Mouse (Mus musculus) midbrain, embryonic 11.5 days (tissue): ENCODE measurements around the gene Milr1. TPM values are rescaled to one million over a fixed set of nuclear protein-coding genes. Genes with fewer than 3 reads are reported as not detected.
"Not testable (repeated sequence)": the region's sequence is repeated elsewhere in the genome, so short reads cannot be mapped to it uniquely, and the experiment has no call there.

Experiments used
- ATAC-seq: fragments of 200-750 bp; cut with Nextera tagmentation; 2 replicates; pipeline ENCODE4 v1.8.0; 2017; ENCODE audit warnings: moderate TSS enrichment, moderate library complexity; ENCODE audit not compliant: low FRiP score
- DNase-seq: peaks from one replicate; pipeline ENCODE4 v3.0.0; 2015; ENCODE audit warnings: low spot score; ENCODE audit errors: missing footprints
- H3K27ac ChIP-seq: fragments of 300-500 bp; sonication (generic); 2 replicates; pipeline ENCODE4 v1.5.1; 2014; ENCODE audit warnings: low read depth, low read length
- H3K27me3 ChIP-seq: fragments of 300-500 bp; sonication (generic); 2 replicates; pipeline ENCODE4 v1.6.1; 2014; ENCODE audit warnings: mild to moderate bottlenecking, low read length, moderate library complexity, mixed read lengths; ENCODE audit not compliant: control insufficient read depth, insufficient read depth
- H3K36me3 ChIP-seq: fragments of 300-500 bp; sonication (generic); 2 replicates; pipeline ENCODE4 v1.6.1; 2014; ENCODE audit warnings: mild to moderate bottlenecking, low read length, moderate library complexity, mixed read lengths; ENCODE audit not compliant: control insufficient read depth, insufficient read depth
- H3K4me1 ChIP-seq: fragments of 300-500 bp; sonication (generic); 2 replicates; pipeline ENCODE4 v1.6.1; 2014; ENCODE audit warnings: low read length; ENCODE audit not compliant: control insufficient read depth, insufficient read depth
- H3K4me2 ChIP-seq: fragments of 300-500 bp; sonication (generic); 2 replicates; pipeline ENCODE4 v1.6.1; 2014; ENCODE audit warnings: mild to moderate bottlenecking, moderate library complexity
- H3K4me3 ChIP-seq: fragments of 300-500 bp; sonication (generic); 2 replicates; pipeline ENCODE4 v1.5.1; 2014; ENCODE audit warnings: low read depth, low read length
- H3K9ac ChIP-seq: fragments of 300-500 bp; sonication (generic); 2 replicates; pipeline ENCODE4 v1.6.1; 2014; ENCODE audit warnings: low read length
- H3K9me3 ChIP-seq: fragments of 300-500 bp; sonication (generic); 2 replicates; pipeline ENCODE4 v1.6.1; 2016; ENCODE audit warnings: low read length; ENCODE audit not compliant: control insufficient read depth
- WGBS: fragments of 180-500 bp; shearing (Covaris S2); extraction: QIAGEN DNeasy Blood & Tissue Kit; methylation state at CpG from one replicate; pipeline ENCODE4 v1.1.7; 2014; 5-methylcytosine and 5-hydroxymethylcytosine counted together
- polyA plus RNA-seq: library from polyadenylated mRNA; unstranded; fragments of >200 nt; fragmentation: Nextera tagmentation; extraction: Ambion mirVana; gene quantifications from 2 replicates; pipeline ENCODE4 v1.2.1, GENCODE M21; 2014

The Milr1 gene
- polyA plus RNA-seq, 1 experiment from 2014 or later = 0.68 TPM

DNA sequence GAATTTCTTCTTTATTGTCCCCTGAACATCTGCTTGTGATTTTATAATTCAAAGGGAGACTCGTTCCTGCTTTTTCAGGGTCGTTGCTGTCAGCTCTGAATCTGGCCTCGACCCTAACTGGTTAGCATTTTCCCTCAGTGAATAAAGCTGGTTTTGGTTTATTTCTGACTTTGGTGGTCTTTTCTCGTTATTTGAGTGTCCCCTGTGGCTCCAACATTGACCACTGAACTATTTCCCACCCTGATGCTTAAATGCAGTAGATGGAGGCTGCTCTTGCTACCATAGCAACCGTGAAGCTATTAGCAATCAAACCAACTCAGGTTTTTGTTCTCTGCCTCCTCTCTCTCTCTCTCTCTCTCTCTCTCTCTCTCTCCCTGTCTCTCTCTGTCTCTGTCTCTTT is 23.1 kb upstream of the Milr1 start:
- 51% methylated on average over 5 of the region's 5 CpGs for WGBS
- no peaks in the 10 kb centered on the region for H3K36me3 ChIP-seq
- no peak overlapping the region for H3K4me2 ChIP-seq
- no peaks in the 10 kb centered on the region for H3K9me3 ChIP-seq
- no peak for ATAC-seq
- H3K27me3 ChIP-seq = no peaks in the 10 kb centered on the region
- H3K27ac ChIP-seq = no peak overlapping the region
- no peak overlapping the region for H3K4me3 ChIP-seq
- H3K4me1 ChIP-seq = no peaks in the 10 kb centered on the region; the same call in 1 of the 2 replicates
- peak; percentile 64 for DNase-seq
- no peak overlapping the region for H3K9ac ChIP-seq

DNA sequence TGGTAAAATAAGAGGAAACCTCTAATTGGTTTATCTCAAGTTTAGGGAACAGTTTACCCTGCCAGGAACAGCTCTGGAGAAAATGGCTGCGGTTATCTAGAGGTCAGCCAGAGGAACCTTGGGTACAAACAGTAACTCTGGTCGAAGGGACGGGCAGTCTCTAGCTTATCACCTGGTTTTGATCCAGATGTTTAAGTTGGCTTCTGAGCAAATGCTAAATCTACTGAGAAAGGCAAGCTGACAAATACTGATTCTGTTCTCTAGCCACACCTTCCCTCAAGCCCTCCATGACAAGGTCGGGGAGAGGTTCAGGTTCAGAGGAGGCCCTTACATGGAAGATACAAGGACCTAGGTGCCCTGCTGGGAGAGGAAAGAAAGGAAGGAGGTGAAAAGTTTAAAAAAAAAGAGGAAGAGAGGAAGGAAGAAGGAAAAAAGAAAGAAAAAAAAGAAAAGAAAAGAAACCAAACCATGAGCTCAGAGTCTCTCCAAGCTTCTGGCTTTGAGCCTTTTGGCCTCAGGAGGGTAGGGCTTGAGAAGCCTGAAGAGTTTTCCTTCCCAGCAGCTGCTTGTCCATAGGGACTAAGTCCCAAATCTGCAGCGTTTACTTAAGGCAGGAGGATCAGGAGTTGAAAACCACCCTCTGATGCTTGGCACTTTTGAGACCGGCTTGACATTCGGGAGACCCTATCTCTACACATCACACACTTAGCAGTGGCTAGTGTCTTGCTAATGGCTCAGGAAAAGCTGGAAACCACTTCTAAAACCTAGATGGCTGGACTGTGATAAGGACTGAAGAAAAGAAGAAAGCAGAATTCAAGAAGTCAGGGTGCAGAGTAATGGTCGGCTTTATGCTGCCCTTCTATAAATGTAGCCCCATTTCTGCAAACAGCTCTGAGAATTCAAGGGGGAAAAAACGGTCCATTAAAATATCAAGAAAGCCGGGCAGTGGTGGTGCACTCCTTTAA is 22.3 kb upstream of the Milr1 start:
- DNase-seq = peak; percentile 78
- no peak overlapping the region for H3K27ac ChIP-seq

DNA sequence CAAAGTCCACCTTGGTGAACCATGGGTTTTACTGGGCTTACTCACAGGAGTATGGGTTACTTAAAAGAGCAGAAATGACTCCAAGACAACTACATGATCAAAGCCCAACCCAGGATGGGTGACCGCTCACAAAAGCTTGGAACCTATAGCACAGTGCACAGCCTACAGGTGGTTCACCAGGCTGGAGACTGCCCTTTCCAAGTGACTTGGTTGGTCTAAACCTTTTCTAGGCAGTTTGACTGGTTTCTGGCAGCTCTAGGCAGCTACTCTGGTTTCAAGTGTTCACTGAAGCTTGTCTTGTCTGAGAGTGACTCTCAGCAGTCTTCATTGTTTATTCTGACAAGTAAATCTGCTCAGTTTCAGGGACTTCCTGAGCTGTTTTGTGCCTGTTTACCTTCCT is 21.4 kb upstream of the Milr1 start:
- Histone ChIP-seq H3K9ac (no peak overlapping the region), H3K4me1 (no peaks in the 10 kb centered on the region; the same call in 1 of the 2 replicates), H3K4me2 (no peak overlapping the region), H3K36me3 (no peaks in the 10 kb centered on the region), H3K9me3 (no peaks in the 10 kb centered on the region), H3K27me3 (no peaks in the 10 kb centered on the region), H3K4me3 (no peak overlapping the region), H3K27ac (no peak overlapping the region)
- DNase-seq (peak; percentile 77), ATAC-seq (no peak)
- 96% methylated on average over 1 of the region's 1 CpGs for WGBS

More for the DNA sequence above, 22.3 kb upstream of the Milr1 start:
- no peak for ATAC-seq
- no peak overlapping the region for H3K4me3 ChIP-seq
- H3K4me2 ChIP-seq = no peak overlapping the region
- no peaks in the 10 kb centered on the region for H3K9me3 ChIP-seq
- WGBS = 85% methylated on average over 10 of the region's 10 CpGs
- H3K36me3 ChIP-seq = no peaks in the 10 kb centered on the region
- H3K4me1 ChIP-seq = no peaks in the 10 kb centered on the region; the same call in 1 of the 2 replicates
- no peaks in the 10 kb centered on the region for H3K27me3 ChIP-seq
- no peak overlapping the region for H3K9ac ChIP-seq

- Histone ChIP-seq H3K9me3 (no peaks in the 10 kb centered on the region), H3K4me2 (no peak overlapping the region), H3K27me3 (no peaks in the 10 kb centered on the region), H3K27ac (no peak overlapping the region), H3K9ac (no peak overlapping the region), H3K36me3 (no peaks in the 10 kb centered on the region), H3K4me3 (no peak overlapping the region), H3K4me1 (no peaks in the 10 kb centered on the region; the same call in 1 of the 2 replicates)
- ATAC-seq (no peak), DNase-seq (peak; percentile 17)
- 88% methylated on average over 4 of the region's 4 CpGs for WGBS
These were observed 20.3 kb upstream of the Milr1 start for GRCm38 (mm10) chr11:106730714-106731113.

DNA sequence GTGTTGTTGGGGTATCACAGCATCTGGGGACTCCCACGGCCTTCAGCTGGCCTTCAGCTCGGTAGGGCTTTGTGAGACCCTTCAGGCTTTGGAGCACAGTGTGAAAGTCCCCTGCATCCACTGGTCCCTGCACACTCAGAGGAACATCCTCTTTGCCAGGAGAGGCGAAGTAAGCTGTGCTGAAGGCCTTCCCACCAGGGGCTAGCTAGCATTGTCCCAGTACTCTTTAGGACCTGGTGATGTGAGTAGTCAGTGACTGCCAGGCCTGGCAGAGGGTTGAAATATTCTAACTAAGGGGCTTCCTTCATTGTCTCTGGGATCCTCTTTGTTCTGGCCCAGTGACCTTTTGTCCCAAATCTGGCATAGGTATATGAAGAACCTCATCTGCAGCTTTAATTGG is 14.4 kb upstream of the Milr1 start:
- WGBS = 19% methylated on average over 3 of the region's 3 CpGs
- H3K4me2 ChIP-seq = no peak overlapping the region; the same call in 1 of the 2 replicates
- DNase-seq (peak; percentile 90), ATAC-seq (no peak)
- peak overlapping the region; percentile 47 for H3K9ac ChIP-seq
- peaks cover 14% of the 10 kb centered on the region for H3K4me1 ChIP-seq
- H3K4me3 ChIP-seq = no peak overlapping the region
- peak overlapping the region; percentile 50; the same call in 1 of the 2 replicates for H3K27ac ChIP-seq
- H3K36me3 ChIP-seq = no peaks in the 10 kb centered on the region
- H3K27me3 ChIP-seq = no peaks in the 10 kb centered on the region
- no peaks in the 10 kb centered on the region for H3K9me3 ChIP-seq

- Histone ChIP-seq H3K27me3 (no peaks in the 10 kb centered on the region), H3K36me3 (no peaks in the 10 kb centered on the region), H3K27ac (peak overlapping the region; percentile 50; the same call in 1 of the 2 replicates), H3K9ac (peak overlapping the region; percentile 47), H3K4me1 (peaks cover 14% of the 10 kb centered on the region), H3K4me3 (no peak overlapping the region), H3K9me3 (no peaks in the 10 kb centered on the region), H3K4me2 (peak overlapping the region; percentile 23)
- WGBS = 8% methylated on average over 12 of the region's 12 CpGs
- peak; percentile 62; the same call in 1 of the 2 replicates for ATAC-seq
- DNase-seq = peak; percentile 90
These were observed 13.8 kb upstream of the Milr1 start for GRCm38 (mm10) chr11:106737178-106737621.

DNA sequence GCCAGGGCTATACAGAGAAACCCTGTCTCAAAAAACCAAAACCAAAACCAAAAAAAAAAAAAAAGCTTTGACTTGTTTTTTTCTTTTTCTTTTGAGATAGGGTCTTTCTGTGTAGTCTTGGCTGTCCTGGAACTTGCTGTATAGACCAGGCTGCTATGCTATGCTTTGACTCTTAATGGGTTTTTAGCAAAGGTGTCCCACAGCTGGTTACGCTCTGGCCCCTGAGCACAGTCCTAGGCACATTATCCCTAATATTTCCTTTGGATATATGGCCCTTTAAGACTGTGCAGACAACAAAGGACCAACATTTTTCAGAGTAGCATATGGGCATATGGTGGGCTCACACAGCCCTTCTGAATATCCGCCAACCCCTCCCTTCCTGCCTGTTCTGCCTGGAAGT is 11.9 kb upstream of the Milr1 start:
- no peak overlapping the region for H3K4me3 ChIP-seq
- no peak overlapping the region for H3K27ac ChIP-seq
- H3K4me2 ChIP-seq = no peak overlapping the region
- WGBS = 89% methylated on average over 2 of the region's 2 CpGs
- H3K27me3 ChIP-seq = no peaks in the 10 kb centered on the region
- H3K9ac ChIP-seq = no peak overlapping the region
- DNase-seq (peak; percentile 73), ATAC-seq (no peak)
- H3K4me1 ChIP-seq = peaks cover 14% of the 10 kb centered on the region
- no peaks in the 10 kb centered on the region for H3K9me3 ChIP-seq
- no peaks in the 10 kb centered on the region for H3K36me3 ChIP-seq

DNA sequence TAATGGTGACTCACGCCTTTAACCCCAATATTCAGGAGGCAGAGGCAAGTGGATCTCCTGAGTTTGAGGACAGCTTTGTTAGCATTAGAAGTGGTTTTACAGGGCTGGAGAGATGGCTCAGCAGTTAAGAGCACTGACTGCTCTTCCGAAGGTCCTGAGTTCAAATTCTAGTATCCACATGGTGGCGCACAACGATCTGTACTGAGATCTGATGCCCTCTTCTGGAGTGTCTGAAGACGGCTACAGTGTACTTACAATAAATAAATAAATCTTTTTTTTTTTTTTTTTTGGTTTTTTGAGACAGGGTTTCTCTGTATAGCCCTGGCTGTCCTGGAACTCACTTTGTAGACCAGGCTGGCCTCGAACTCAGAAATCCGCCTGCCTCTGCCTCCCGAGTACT is 10.3 kb upstream of the Milr1 start:
- not testable (repeated sequence) for H3K27me3 ChIP-seq, H3K36me3 ChIP-seq, H3K9ac ChIP-seq, ATAC-seq, DNase-seq, H3K4me2 ChIP-seq, H3K4me3 ChIP-seq, H3K27ac ChIP-seq, H3K9me3 ChIP-seq
- peaks cover 14% of the 10 kb centered on the region for H3K4me1 ChIP-seq
- 88% methylated on average over 5 of the region's 8 CpGs for WGBS

GRCm38 (mm10) chr11:106741232-106741631 is 9.8 kb upstream of the Milr1 start:
- Histone ChIP-seq H3K27ac (no peak overlapping the region), H3K9ac (no peak overlapping the region), H3K9me3 (no peaks in the 10 kb centered on the region), H3K4me1 (peaks cover 14% of the 10 kb centered on the region), H3K27me3 (no peaks in the 10 kb centered on the region), H3K36me3 (no peaks in the 10 kb centered on the region), H3K4me3 (no peak overlapping the region), H3K4me2 (no peak overlapping the region)
- WGBS = 49% methylated on average over 6 of the region's 6 CpGs
- ATAC-seq = no peak
- peak; percentile 93 for DNase-seq
